Mouse (Mus musculus): ENCODE measurements around the gene Nfam1. TPM values are rescaled to one million over a fixed set of nuclear protein-coding genes. Genes with fewer than 3 reads are reported as not detected.
A peak's percentile ranks its signal among the peaks of the same experiment; 100 is the strongest.

The Nfam1 gene
- polyA plus RNA-seq, 1 experiment from 2014 or later = 2.4 TPM

DNA sequence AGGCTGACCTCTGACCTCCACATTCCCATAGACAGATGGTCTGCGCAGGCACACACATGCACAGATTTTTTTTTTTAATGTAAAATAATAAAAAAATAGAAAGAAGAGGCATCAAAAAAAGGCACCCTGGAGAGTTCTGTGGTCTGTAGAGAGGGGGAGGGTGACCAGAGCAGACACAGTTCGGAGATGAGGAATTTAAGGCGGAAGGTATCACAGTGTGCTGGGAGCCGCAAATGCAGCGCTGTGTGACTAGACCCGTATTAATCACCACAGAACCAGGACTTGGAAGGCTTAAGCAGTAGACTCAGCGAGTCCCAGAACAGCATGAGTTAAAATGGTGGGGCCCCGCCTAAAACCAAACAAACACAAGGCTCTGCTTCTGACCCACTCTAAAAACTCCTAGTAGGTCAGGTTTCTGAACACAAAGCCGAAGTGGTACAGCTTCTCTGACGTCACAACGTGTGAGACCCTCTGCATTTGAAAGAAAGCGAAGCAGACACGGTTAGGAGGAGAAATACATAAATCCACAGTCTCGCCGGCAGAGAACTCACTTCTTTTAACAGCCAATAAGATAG, 25.7 kb downstream of the Nfam1 start:
- DNase-seq (ENCODE audit: low spot score) = no peak
- Histone ChIP-seq H3K27ac (replicated peaks) (no peak overlapping the region), H3K36me3 (replicated peaks) (no peaks in the 10 kb centered on the region), H3K4me3 (no peak overlapping the region), H3K27me3 (replicated peaks; ENCODE audit: low read depth, poor library complexity, severe bottlenecking) (peaks cover 67% of the 10 kb centered on the region), H3K9me3 (no peaks in the 10 kb centered on the region), H3K4me1 (peaks cover 52% of the 10 kb centered on the region)
- 53% methylated on average over 15 of the region's 15 CpGs for WGBS

GRCm38 (mm10) chr15:83002665-83003548, 30.2 kb downstream of the Nfam1 start:
- 43% methylated on average over 12 of the region's 12 CpGs for WGBS
- no peaks in the 10 kb centered on the region for H3K9me3 ChIP-seq
- H3K4me3 ChIP-seq = no peak overlapping the region
- no peaks in the 10 kb centered on the region for H3K36me3 ChIP-seq (replicated peaks)
- H3K4me1 ChIP-seq = peaks cover 39% of the 10 kb centered on the region
- H3K27ac ChIP-seq (replicated peaks) = no peak overlapping the region
- peak; percentile 64 for DNase-seq (ENCODE audit: low spot score)
- peaks cover 70% of the 10 kb centered on the region for H3K27me3 ChIP-seq (replicated peaks; ENCODE audit: low read depth, poor library complexity, severe bottlenecking)

GRCm38 (mm10) chr15:82998811-82999221, 34.3 kb downstream of the Nfam1 start:
- no peak for DNase-seq (ENCODE audit: low spot score)
- Histone ChIP-seq H3K9me3 (no peaks in the 10 kb centered on the region), H3K36me3 (replicated peaks) (no peaks in the 10 kb centered on the region), H3K27ac (replicated peaks) (0 out of 2 replicates have a peak overlapping the region, but pooled peaks have one; percentile 3), H3K4me3 (no peak overlapping the region), H3K4me1 (peaks cover 60% of the 10 kb centered on the region), H3K27me3 (replicated peaks; ENCODE audit: low read depth, poor library complexity, severe bottlenecking) (peaks cover 87% of the 10 kb centered on the region)
- WGBS = 85% methylated on average over 6 of the region's 6 CpGs

- Histone ChIP-seq H3K36me3 (replicated peaks) (no peaks in the 10 kb centered on the region), H3K4me3 (no peak overlapping the region), H3K9me3 (no peaks in the 10 kb centered on the region), H3K27me3 (replicated peaks; ENCODE audit: low read depth, poor library complexity, severe bottlenecking) (peaks cover 65% of the 10 kb centered on the region), H3K27ac (replicated peaks) (peak overlapping the region; percentile 25; the same call in 1 of the 2 replicates), H3K4me1 (peaks cover 62% of the 10 kb centered on the region)
- DNase-seq (ENCODE audit: low spot score) = no peak
These were observed 36.7 kb downstream of the Nfam1 start for GRCm38 (mm10) chr15:82996431-82996830.

- WGBS = 60% methylated on average over 7 of the region's 7 CpGs
- DNase-seq (ENCODE audit: low spot score) = no peak
- H3K36me3 ChIP-seq (replicated peaks) = no peaks in the 10 kb centered on the region
- peaks cover 59% of the 10 kb centered on the region for H3K4me1 ChIP-seq
- no peaks in the 10 kb centered on the region for H3K9me3 ChIP-seq
- H3K27ac ChIP-seq (replicated peaks) = no peak overlapping the region
- no peak overlapping the region for H3K4me3 ChIP-seq
- peaks cover 63% of the 10 kb centered on the region for H3K27me3 ChIP-seq (replicated peaks; ENCODE audit: low read depth, poor library complexity, severe bottlenecking)
These were observed 37.9 kb downstream of the Nfam1 start for GRCm38 (mm10) chr15:82995239-82995638.

DNA sequence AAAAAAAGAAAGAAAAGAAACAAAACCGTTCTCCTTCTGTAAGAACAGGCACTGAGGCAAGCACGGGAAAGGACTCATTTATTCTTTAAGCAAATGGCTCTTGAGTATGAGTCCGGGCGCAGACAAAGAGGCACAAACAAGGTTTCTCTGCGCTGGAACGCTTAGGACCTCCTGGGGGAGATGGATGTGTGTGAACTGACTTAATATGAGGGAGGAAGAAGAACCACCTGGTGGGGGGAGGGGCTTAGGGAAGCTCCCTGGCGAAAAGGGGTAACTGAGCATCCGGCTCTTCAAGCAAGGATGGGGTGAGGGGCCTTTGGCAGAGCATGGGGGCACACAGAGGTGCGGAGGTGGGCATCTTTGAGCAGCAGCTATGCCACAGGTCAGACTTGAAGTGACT, 40.2 kb downstream of the Nfam1 start:
- H3K27ac ChIP-seq (replicated peaks) = no peak overlapping the region
- H3K4me3 ChIP-seq = no peak overlapping the region
- DNase-seq (ENCODE audit: low spot score) = no peak
- no peaks in the 10 kb centered on the region for H3K36me3 ChIP-seq (replicated peaks)
- H3K4me1 ChIP-seq = peaks cover 63% of the 10 kb centered on the region
- no peaks in the 10 kb centered on the region for H3K9me3 ChIP-seq
- H3K27me3 ChIP-seq (replicated peaks; ENCODE audit: low read depth, poor library complexity, severe bottlenecking) = peaks cover 65% of the 10 kb centered on the region
- WGBS = 54% methylated on average over 9 of the region's 9 CpGs

GRCm38 (mm10) chr15:82992079-82992783, 40.9 kb downstream of the Nfam1 start:
- peak overlapping the region; percentile 65 for H3K27ac ChIP-seq (replicated peaks)
- H3K4me3 ChIP-seq = no peak overlapping the region
- peaks cover 63% of the 10 kb centered on the region for H3K4me1 ChIP-seq
- H3K9me3 ChIP-seq = no peaks in the 10 kb centered on the region
- 54% methylated on average over 13 of the region's 13 CpGs for WGBS
- H3K36me3 ChIP-seq (replicated peaks) = no peaks in the 10 kb centered on the region
- DNase-seq (ENCODE audit: low spot score) = peak; percentile 37
- peaks cover 62% of the 10 kb centered on the region for H3K27me3 ChIP-seq (replicated peaks; ENCODE audit: low read depth, poor library complexity, severe bottlenecking)

- H3K4me3 ChIP-seq = no peak overlapping the region
- H3K36me3 ChIP-seq (replicated peaks) = no peaks in the 10 kb centered on the region
- no peaks in the 10 kb centered on the region for H3K9me3 ChIP-seq
- peaks cover 60% of the 10 kb centered on the region for H3K4me1 ChIP-seq
- no peak overlapping the region; the same call in 1 of the 2 replicates for H3K27ac ChIP-seq (replicated peaks)
- no peak for DNase-seq (ENCODE audit: low spot score)
- WGBS = 62% methylated on average over 6 of the region's 6 CpGs
- peaks cover 69% of the 10 kb centered on the region for H3K27me3 ChIP-seq (replicated peaks; ENCODE audit: low read depth, poor library complexity, severe bottlenecking)
These were observed 43.9 kb downstream of the Nfam1 start for GRCm38 (mm10) chr15:82989190-82989704.

GRCm38 (mm10) chr15:82987732-82988112, 45.4 kb downstream of the Nfam1 start, which contains the start of gene Tcf20:
Tcf20 (minus strand) TSS chr15:82987872.
- Histone ChIP-seq H3K9me3 (no peaks in the 10 kb centered on the region), H3K27me3 (replicated peaks; ENCODE audit: low read depth, poor library complexity, severe bottlenecking) (peaks cover 70% of the 10 kb centered on the region), H3K4me1 (peaks cover 71% of the 10 kb centered on the region), H3K36me3 (replicated peaks) (no peaks in the 10 kb centered on the region), H3K27ac (replicated peaks) (peak within 1 kb of the TSS; percentile 64), H3K4me3 (peak within 1 kb of the TSS; percentile 65)
- peak; percentile 96 for DNase-seq (ENCODE audit: low spot score)
- under 1% methylated on average over 20 of the region's 20 CpGs for WGBS

GRCm38 (mm10) chr15:82987014-82987731, 45.9 kb downstream of the Nfam1 start:
- H3K9me3 ChIP-seq = no peaks in the 10 kb centered on the region
- H3K27ac ChIP-seq (replicated peaks) = peak overlapping the region; percentile 64
- DNase-seq (ENCODE audit: low spot score) = peak; percentile 62
- peak overlapping the region; percentile 65 for H3K4me3 ChIP-seq
- no peaks in the 10 kb centered on the region for H3K36me3 ChIP-seq (replicated peaks)
- peaks cover 71% of the 10 kb centered on the region for H3K27me3 ChIP-seq (replicated peaks; ENCODE audit: low read depth, poor library complexity, severe bottlenecking)
- peaks cover 71% of the 10 kb centered on the region for H3K4me1 ChIP-seq
- WGBS = under 1% methylated on average over 38 of the region's 38 CpGs

GRCm38 (mm10) chr15:82984574-82984973, 48.5 kb downstream of the Nfam1 start:
- H3K9me3 ChIP-seq = no peaks in the 10 kb centered on the region
- 64% methylated on average over 7 of the region's 7 CpGs for WGBS
- peaks cover 81% of the 10 kb centered on the region for H3K27me3 ChIP-seq (replicated peaks; ENCODE audit: low read depth, poor library complexity, severe bottlenecking)
- 0 out of 2 replicates have a peak overlapping the region, but pooled peaks have one; percentile 43 for H3K4me3 ChIP-seq
- no peak for DNase-seq (ENCODE audit: low spot score)
- peaks cover 81% of the 10 kb centered on the region for H3K4me1 ChIP-seq
- no peaks in the 10 kb centered on the region for H3K36me3 ChIP-seq (replicated peaks)
- H3K27ac ChIP-seq (replicated peaks) = peak overlapping the region; percentile 83; the same call in 1 of the 2 replicates

- Histone ChIP-seq H3K9me3 (no peaks in the 10 kb centered on the region), H3K4me3 (peak overlapping the region; percentile 43), H3K4me1 (peaks cover 79% of the 10 kb centered on the region), H3K27me3 (replicated peaks; ENCODE audit: low read depth, poor library complexity, severe bottlenecking) (peaks cover 82% of the 10 kb centered on the region), H3K27ac (replicated peaks) (peak overlapping the region; percentile 83), H3K36me3 (replicated peaks) (no peaks in the 10 kb centered on the region)
- no peak for DNase-seq (ENCODE audit: low spot score)
- WGBS = 11% methylated on average over 4 of the region's 4 CpGs
These were observed 49.0 kb downstream of the Nfam1 start for GRCm38 (mm10) chr15:82984097-82984496.

All from embryonic facial prominence, embryonic 10.5 days (tissue).